Mouse (Mus musculus) macrophage (primary cell): ENCODE measurements around the gene Pitpnm2. TPM values are rescaled to one million over a fixed set of nuclear protein-coding genes. Genes with fewer than 3 reads are reported as not detected.

Experiments used
- H3K27ac ChIP-seq: fragments of 350-480 bp; formaldehyde crosslinking; 2 replicates; pipeline ENCODE4 v1.9.0; 2021
- H3K36me3 ChIP-seq: fragments of 350-480 bp; formaldehyde crosslinking; 2 replicates; pipeline ENCODE4 v1.9.0; 2021; ENCODE audit errors: inconsistent target
- H3K4me3 ChIP-seq: fragments of 350-480 bp; formaldehyde crosslinking; 2 replicates; pipeline ENCODE4 v1.9.0; 2021; ENCODE audit errors: inconsistent target
- H3K79me2 ChIP-seq: fragments of 350-480 bp; formaldehyde crosslinking; 2 replicates; pipeline ENCODE4 v1.9.0; 2021; ENCODE audit errors: inconsistent target
- WGBS: methylation state at CpG from one replicate; pipeline ENCODE4 v1.1.7; 2026; ENCODE audit warnings: inconsistent platforms; ENCODE audit not compliant: missing documents; 5-methylcytosine and 5-hydroxymethylcytosine counted together
- polyA plus RNA-seq: library from polyadenylated mRNA; stranded (reverse); fragments of 250-400 nt; gene quantifications from 3 replicates; pipeline ENCODE4 v1.2.4, GENCODE M21; 2018; ENCODE audit warnings: inconsistent platforms

Pitpnm2 gene
- polyA plus RNA-seq, 1 experiment from 2014 or later, result 1.9 TPM

GRCm38 (mm10) chr5:124192251-124192710 lies 57.3 kb downstream of the Pitpnm2 start:
- no peaks in the 10 kb centered on the region for H3K79me2 ChIP-seq
- H3K4me3 ChIP-seq, result no peak overlapping the region
- H3K27ac ChIP-seq, result no peak overlapping the region
- no peaks in the 10 kb centered on the region for H3K36me3 ChIP-seq
- WGBS, result 74% methylated on average over 7 of the region's 7 CpGs

- Histone ChIP-seq H3K79me2 (no peaks in the 10 kb centered on the region), H3K27ac (no peak overlapping the region), H3K36me3 (no peaks in the 10 kb centered on the region), H3K4me3 (no peak overlapping the region)
- 90% methylated on average over 10 of the region's 10 CpGs for WGBS
These were observed 59.3 kb downstream of the Pitpnm2 start for GRCm38 (mm10) chr5:124190146-124190870.

GRCm38 (mm10) chr5:124189572-124189981 lies 60.0 kb downstream of the Pitpnm2 start:
- WGBS, result 84% methylated on average over 4 of the region's 4 CpGs
- H3K36me3 ChIP-seq, result no peaks in the 10 kb centered on the region
- H3K79me2 ChIP-seq, result no peaks in the 10 kb centered on the region
- no peak overlapping the region for H3K4me3 ChIP-seq
- no peak overlapping the region for H3K27ac ChIP-seq

GRCm38 (mm10) chr5:124187508-124188311 lies 61.9 kb downstream of the Pitpnm2 start:
- H3K79me2 ChIP-seq, result no peaks in the 10 kb centered on the region
- H3K36me3 ChIP-seq, result no peaks in the 10 kb centered on the region
- H3K27ac ChIP-seq, result no peak overlapping the region
- WGBS, result 66% methylated on average over 12 of the region's 12 CpGs
- H3K4me3 ChIP-seq, result no peak overlapping the region

- H3K36me3 ChIP-seq, result no peaks in the 10 kb centered on the region
- no peak overlapping the region for H3K4me3 ChIP-seq
- no peaks in the 10 kb centered on the region for H3K79me2 ChIP-seq
- WGBS, result 30% methylated on average over 16 of the region's 22 CpGs
- no peak overlapping the region for H3K27ac ChIP-seq
These were observed 62.5 kb downstream of the Pitpnm2 start for GRCm38 (mm10) chr5:124186981-124187507.

- Histone ChIP-seq H3K27ac (no peak overlapping the region), H3K36me3 (no peaks in the 10 kb centered on the region), H3K79me2 (no peaks in the 10 kb centered on the region), H3K4me3 (no peak overlapping the region)
- WGBS, result 94% methylated on average over 10 of the region's 10 CpGs
These were observed 63.1 kb downstream of the Pitpnm2 start for GRCm38 (mm10) chr5:124186465-124186854.

GRCm38 (mm10) chr5:124185706-124186464 lies 63.7 kb downstream of the Pitpnm2 start:
- 94% methylated on average over 15 of the region's 15 CpGs for WGBS
- Histone ChIP-seq H3K27ac (no peak overlapping the region), H3K79me2 (no peaks in the 10 kb centered on the region), H3K4me3 (no peak overlapping the region), H3K36me3 (no peaks in the 10 kb centered on the region)

GRCm38 (mm10) chr5:124184898-124185701 lies 64.5 kb downstream of the Pitpnm2 start:
- 97% methylated on average over 15 of the region's 15 CpGs for WGBS
- Histone ChIP-seq H3K79me2 (no peaks in the 10 kb centered on the region), H3K36me3 (no peaks in the 10 kb centered on the region), H3K4me3 (no peak overlapping the region), H3K27ac (no peak overlapping the region)

GRCm38 (mm10) chr5:124184191-124184590 lies 65.4 kb downstream of the Pitpnm2 start:
- 100% methylated on average over 3 of the region's 3 CpGs for WGBS
- H3K4me3 ChIP-seq, result no peak overlapping the region
- no peaks in the 10 kb centered on the region for H3K79me2 ChIP-seq
- H3K27ac ChIP-seq, result no peak overlapping the region
- H3K36me3 ChIP-seq, result no peaks in the 10 kb centered on the region

- WGBS, result 97% methylated on average over 7 of the region's 7 CpGs
- H3K79me2 ChIP-seq, result no peaks in the 10 kb centered on the region
- no peaks in the 10 kb centered on the region for H3K36me3 ChIP-seq
- H3K4me3 ChIP-seq, result no peak overlapping the region
- H3K27ac ChIP-seq, result no peak overlapping the region
These were observed 66.9 kb downstream of the Pitpnm2 start for GRCm38 (mm10) chr5:124182642-124183041.

- WGBS, result 96% methylated on average over 5 of the region's 5 CpGs
- Histone ChIP-seq H3K36me3 (no peaks in the 10 kb centered on the region), H3K79me2 (no peaks in the 10 kb centered on the region), H3K4me3 (no peak overlapping the region), H3K27ac (no peak overlapping the region)
These were observed 67.5 kb downstream of the Pitpnm2 start for GRCm38 (mm10) chr5:124182097-124182496.

- no peak overlapping the region for H3K4me3 ChIP-seq
- 95% methylated on average over 12 of the region's 12 CpGs for WGBS
- no peak overlapping the region for H3K27ac ChIP-seq
- H3K36me3 ChIP-seq, result no peaks in the 10 kb centered on the region
- no peaks in the 10 kb centered on the region for H3K79me2 ChIP-seq
These were observed 68.9 kb downstream of the Pitpnm2 start for GRCm38 (mm10) chr5:124180500-124181167.

- Histone ChIP-seq H3K36me3 (no peaks in the 10 kb centered on the region), H3K79me2 (no peaks in the 10 kb centered on the region), H3K27ac (no peak overlapping the region), H3K4me3 (no peak overlapping the region)
- WGBS, result 93% methylated on average over 3 of the region's 4 CpGs
These were observed 70.1 kb downstream of the Pitpnm2 start for GRCm38 (mm10) chr5:124179411-124179810.
